Mouse (Mus musculus): ENCODE results near the gene Lce3e. TPM values are rescaled to one million over a fixed set of nuclear protein-coding genes. Genes with fewer than 3 reads are reported as not detected.

Gene Lce3e
- polyA plus RNA-seq (2016; fragmentation: Nextera tagmentation; extraction: Ambion mirVana), result not detected in 2 replicates

DNA sequence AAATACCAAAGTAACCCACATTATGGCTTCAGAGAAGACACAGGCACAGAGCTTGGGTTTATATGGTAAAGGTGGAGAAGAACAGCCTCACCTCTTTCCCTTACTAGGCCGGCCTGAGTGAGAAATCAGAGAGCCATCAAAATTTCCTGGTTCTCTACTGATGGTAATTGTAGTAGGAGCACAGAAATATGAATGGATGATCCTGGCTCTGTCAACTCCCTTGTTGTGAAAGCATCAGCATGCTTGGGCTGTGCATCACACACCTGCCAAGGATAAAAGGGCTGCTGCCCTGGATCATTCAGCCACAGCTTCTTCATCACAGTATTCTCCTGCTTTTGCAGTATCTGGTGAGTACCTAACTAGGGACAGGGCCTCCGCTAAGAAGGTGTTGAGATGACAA, at the start of gene Lce3e:
Lce3e (plus strand) TSS at position 301 of the 400 bp plus-strand sequence.
- Histone ChIP-seq H3K36me3 (replicated peaks) (no peaks in the 10 kb centered on the region), H3K9me3 (no peaks in the 10 kb centered on the region), H3K27me3 (no peaks in the 10 kb centered on the region), H3K9ac (no peak within 1 kb of the TSS), H3K4me1 (no peaks in the 10 kb centered on the region), H3K4me2 (no peak within 1 kb of the TSS), H3K27ac (no peak within 1 kb of the TSS), H3K4me3 (replicated peaks) (no peak within 1 kb of the TSS)
- ATAC-seq (ENCODE audit: low FRiP score), result no peak
- 95% methylated on average over 2 of the region's 2 CpGs for WGBS

DNA sequence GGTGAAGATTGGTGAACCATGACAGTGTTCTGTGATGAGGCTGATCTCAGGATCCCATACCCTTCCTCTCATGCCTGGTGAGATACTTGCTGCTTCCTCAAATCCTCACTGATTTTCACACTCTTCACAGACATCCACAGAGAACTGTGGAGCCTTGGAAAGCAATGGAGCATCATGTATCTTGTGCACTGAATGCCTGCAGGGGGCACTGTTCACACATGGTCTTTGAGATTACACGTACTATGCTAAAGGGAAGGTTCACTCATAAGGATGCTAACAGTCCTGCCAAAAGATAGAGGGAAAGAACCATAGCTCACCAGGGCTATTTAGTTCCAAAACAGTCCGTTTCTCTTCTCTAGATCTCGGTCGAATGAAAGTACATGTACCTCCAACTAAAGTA, 46.5 kb upstream of the Lce3e start:
- Histone ChIP-seq H3K4me3 (replicated peaks) (no peak overlapping the region), H3K4me2 (no peak overlapping the region), H3K27me3 (no peaks in the 10 kb centered on the region), H3K9ac (no peak overlapping the region), H3K9me3 (no peaks in the 10 kb centered on the region), H3K36me3 (replicated peaks) (no peaks in the 10 kb centered on the region), H3K27ac (no peak overlapping the region), H3K4me1 (peaks cover 4% of the 10 kb centered on the region)
- WGBS, result 66% methylated on average over 4 of the region's 4 CpGs
- no peak for ATAC-seq (ENCODE audit: low FRiP score)

DNA sequence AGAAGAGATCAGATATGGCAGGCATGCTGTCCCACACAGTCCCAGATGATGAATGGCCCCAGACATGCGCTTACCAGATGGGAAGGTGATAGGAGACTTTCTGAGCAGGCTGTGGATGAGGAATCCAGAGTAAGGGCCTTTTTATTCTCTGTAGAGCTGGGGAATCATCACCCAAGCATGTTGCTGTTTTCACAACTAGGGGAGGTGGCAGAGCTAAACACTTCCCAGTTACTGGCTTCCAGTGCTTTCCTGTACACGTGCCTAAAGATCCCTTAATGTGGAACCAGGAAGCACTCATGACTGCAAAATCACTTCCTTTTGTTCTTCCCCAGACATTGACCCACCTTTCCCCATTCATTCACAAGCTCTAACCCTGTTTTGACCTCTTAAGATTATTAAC, 40.7 kb upstream of the Lce3e start, which contains the start of gene Lce3a:
Lce3a (minus strand) TSS at position 101 of the 400 bp plus-strand sequence.
- WGBS, result 85% methylated on average over 2 of the region's 2 CpGs
- Histone ChIP-seq H3K4me1 (no peaks in the 10 kb centered on the region), H3K36me3 (replicated peaks) (no peaks in the 10 kb centered on the region), H3K9ac (no peak within 1 kb of the TSS), H3K27ac (no peak within 1 kb of the TSS), H3K4me2 (no peak within 1 kb of the TSS), H3K27me3 (no peaks in the 10 kb centered on the region), H3K9me3 (no peaks in the 10 kb centered on the region), H3K4me3 (replicated peaks) (no peak within 1 kb of the TSS)
- ATAC-seq (ENCODE audit: low FRiP score), result no peak

DNA sequence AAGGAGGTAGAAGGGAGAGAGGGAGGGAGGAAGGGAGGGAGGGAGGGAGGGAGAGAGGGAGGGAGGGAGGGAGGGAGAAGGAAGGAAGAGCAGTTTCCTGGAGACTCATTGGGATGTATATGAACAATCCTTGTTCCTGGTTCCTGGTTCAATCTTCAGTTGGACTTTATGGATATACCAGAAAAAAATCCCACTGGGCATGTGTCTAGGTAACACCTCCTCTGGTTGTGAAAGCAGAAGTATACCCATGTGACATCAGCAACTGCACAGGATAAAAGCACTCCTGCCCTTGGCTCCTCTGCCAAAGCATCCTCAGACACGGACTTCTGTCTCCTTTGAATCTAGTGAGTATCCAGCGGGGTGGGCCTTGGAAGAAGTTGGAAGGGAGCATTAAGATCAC, 34.2 kb upstream of the Lce3e start, which contains the start of gene Lce3b:
Lce3b (plus strand) TSS at position 301 of the 400 bp plus-strand sequence.
- Histone ChIP-seq H3K27me3 (no peaks in the 10 kb centered on the region), H3K27ac (no peak within 1 kb of the TSS), H3K36me3 (replicated peaks) (no peaks in the 10 kb centered on the region), H3K4me1 (no peaks in the 10 kb centered on the region), H3K9me3 (no peaks in the 10 kb centered on the region), H3K4me2 (no peak within 1 kb of the TSS), H3K4me3 (replicated peaks) (no peak within 1 kb of the TSS), H3K9ac (no peak within 1 kb of the TSS)
- ATAC-seq (ENCODE audit: low FRiP score), result no peak
- WGBS, result 53% methylated on average over 2 of the region's 2 CpGs

DNA sequence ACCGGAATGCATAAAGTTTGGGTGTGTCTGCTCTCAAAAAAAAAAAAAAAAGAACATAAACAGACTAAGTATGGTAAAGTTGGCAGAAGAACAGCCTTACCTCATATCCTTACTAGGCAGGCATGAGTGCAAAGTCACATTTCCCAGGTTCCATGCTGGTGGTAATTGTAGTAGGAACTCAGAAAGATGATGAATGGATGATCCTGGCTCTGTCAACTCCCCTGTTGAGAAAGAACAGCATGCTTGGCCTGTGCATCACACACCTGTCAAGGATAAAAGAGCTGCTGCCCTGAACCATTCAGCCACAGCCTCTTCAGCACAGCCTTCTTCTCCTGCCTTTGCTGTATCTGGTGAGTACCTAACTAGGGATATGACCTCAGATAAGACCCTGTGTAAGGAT, 22.7 kb upstream of the Lce3e start, which contains the start of gene Lce3c:
Lce3c (plus strand) TSS at position 301 of the 400 bp plus-strand sequence.
- Histone ChIP-seq H3K4me2 (no peak within 1 kb of the TSS), H3K9me3 (no peaks in the 10 kb centered on the region), H3K4me3 (replicated peaks) (no peak within 1 kb of the TSS), H3K27ac (no peak within 1 kb of the TSS), H3K4me1 (no peaks in the 10 kb centered on the region), H3K9ac (no peak within 1 kb of the TSS), H3K36me3 (replicated peaks) (no peaks in the 10 kb centered on the region), H3K27me3 (no peaks in the 10 kb centered on the region)
- WGBS, result 96% methylated on average over 1 of the region's 1 CpGs
- ATAC-seq (ENCODE audit: low FRiP score), result no peak

DNA sequence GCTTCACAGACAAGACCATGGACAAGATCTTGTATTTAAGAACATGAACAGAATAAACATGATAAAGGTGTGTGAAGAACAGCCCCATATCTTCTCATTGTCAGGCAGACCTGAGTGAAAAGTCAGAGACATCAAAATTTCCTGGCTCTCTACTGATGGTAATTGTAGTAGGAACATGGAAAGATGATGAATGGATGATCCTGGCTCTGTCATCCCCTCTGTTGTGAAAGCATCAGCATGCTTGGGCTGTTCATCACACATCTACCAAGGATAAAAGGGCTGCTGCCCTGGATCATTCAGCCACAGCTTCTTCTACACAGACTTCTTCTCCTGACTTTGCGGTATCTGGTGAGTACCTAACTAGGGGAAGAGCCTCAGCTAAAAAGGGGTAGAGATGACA, 9.8 kb upstream of the Lce3e start, which contains the start of gene Lce3d:
Lce3d (plus strand) TSS at position 301 of the 400 bp plus-strand sequence.
- Histone ChIP-seq H3K9ac (no peak within 1 kb of the TSS), H3K4me1 (no peaks in the 10 kb centered on the region), H3K36me3 (replicated peaks) (no peaks in the 10 kb centered on the region), H3K9me3 (no peaks in the 10 kb centered on the region), H3K4me3 (replicated peaks) (no peak within 1 kb of the TSS), H3K27me3 (no peaks in the 10 kb centered on the region), H3K27ac (no peak within 1 kb of the TSS), H3K4me2 (no peak within 1 kb of the TSS)
- 93% methylated on average over 1 of the region's 1 CpGs for whole genome bisulfite sequencing
- ATAC-seq (ENCODE audit: low FRiP score), result no peak

DNA sequence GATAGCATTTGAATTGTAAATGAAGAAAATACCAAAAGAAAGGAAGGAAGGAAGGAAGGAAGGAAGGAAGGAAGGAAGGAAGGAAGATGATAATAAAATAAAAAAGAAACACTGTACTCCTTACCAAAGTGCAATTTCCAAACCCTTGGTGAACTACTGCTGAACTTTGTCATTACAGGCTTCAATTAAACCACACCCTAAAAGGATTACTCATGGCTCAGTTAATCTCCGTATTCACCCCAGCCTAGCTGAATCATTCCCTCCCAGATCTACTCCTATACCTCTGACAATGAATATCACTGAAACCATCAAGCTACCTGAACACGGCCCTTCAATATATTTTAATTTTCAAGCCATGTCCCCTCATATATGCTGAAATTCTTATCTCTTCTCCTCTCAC, 11.6 kb downstream of the Lce3e start:
- no peak for ATAC-seq (ENCODE audit: low FRiP score)
- no peaks in the 10 kb centered on the region for H3K27me3 ChIP-seq
- no peak overlapping the region for H3K27ac ChIP-seq
- 70% methylated on average over 2 of the region's 2 CpGs for WGBS
- H3K9me3 ChIP-seq, result no peaks in the 10 kb centered on the region
- H3K9ac ChIP-seq, result no peak overlapping the region
- H3K36me3 ChIP-seq (replicated peaks), result no peaks in the 10 kb centered on the region
- no peak overlapping the region for H3K4me2 ChIP-seq
- no peaks in the 10 kb centered on the region for H3K4me1 ChIP-seq
- no peak overlapping the region for H3K4me3 ChIP-seq (replicated peaks)

DNA sequence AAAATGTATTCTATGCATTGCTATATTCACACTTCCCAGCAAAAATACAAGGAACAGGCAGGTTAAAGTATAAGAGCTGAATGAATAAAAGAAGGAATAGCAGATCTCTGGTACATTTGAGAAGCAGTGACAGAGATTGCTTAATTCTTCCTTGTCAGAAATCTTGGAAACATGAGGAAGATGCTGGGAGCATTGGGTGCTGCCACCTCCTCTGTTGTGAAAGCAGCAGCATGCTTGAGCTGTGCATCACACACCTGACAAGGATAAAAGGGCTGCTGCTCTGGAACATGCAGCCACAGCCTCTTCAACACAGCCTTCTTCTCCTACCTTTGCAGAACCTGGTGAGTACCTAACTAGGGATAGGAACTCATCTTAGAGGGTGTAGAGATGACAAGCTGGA, 25.1 kb downstream of the Lce3e start, which contains the start of gene Lce3f:
Lce3f (plus strand) TSS at position 301 of the 400 bp plus-strand sequence.
- Histone ChIP-seq H3K9ac (no peak within 1 kb of the TSS), H3K4me1 (no peaks in the 10 kb centered on the region), H3K27me3 (no peaks in the 10 kb centered on the region), H3K4me2 (no peak within 1 kb of the TSS), H3K4me3 (replicated peaks) (no peak within 1 kb of the TSS), H3K9me3 (no peaks in the 10 kb centered on the region), H3K27ac (no peak within 1 kb of the TSS), H3K36me3 (replicated peaks) (no peaks in the 10 kb centered on the region)
- no peak for ATAC-seq (ENCODE audit: low FRiP score)

DNA sequence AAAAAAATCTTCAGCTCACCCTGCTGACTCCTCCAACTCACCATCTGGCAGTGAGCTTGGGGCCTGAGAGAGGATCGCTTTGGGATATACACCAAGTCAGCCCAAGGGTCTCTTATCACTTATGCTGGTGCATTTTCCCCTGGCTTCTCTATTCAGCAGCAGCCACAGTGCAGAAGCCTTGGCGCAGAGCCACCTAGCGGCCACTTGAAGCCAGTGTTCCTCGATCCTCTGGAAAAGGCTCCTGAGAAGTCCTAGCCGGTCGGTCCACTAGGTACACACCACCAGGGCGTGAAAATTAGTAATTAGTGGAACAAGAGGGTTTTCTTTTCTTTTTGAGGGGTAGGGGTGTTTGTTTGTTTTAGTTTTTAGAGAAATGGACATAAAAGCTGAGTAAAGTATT, 31.8 kb downstream of the Lce3e start:
- Histone ChIP-seq H3K27me3 (no peaks in the 10 kb centered on the region), H3K27ac (no peak overlapping the region), H3K36me3 (replicated peaks) (no peaks in the 10 kb centered on the region), H3K4me2 (no peak overlapping the region), H3K4me1 (no peaks in the 10 kb centered on the region), H3K9me3 (no peaks in the 10 kb centered on the region), H3K9ac (no peak overlapping the region), H3K4me3 (replicated peaks) (no peak overlapping the region)
- WGBS, result 3% methylated on average over 7 of the region's 7 CpGs
- peak; percentile 89 for ATAC-seq (ENCODE audit: low FRiP score)

DNA sequence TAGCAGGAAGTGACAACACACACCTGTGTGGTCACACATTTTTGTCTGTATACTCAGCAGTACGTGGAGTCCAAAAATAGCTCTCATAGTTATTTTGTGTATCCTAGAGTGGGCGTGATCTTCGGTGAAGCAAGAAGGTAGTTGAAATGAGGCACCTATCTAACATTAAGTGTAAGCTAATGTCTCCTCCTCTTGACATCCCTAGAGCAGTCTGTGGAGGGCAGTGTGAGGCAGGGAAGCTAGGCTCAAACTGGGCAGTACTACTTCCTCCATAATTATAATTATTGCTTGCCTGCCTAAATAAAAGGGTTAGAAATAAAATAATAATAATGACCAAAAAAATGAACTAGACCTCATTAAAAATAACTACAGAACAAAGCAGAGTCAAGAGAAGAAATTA, 33.8 kb downstream of the Lce3e start:
- no peak overlapping the region for H3K9ac ChIP-seq
- no peaks in the 10 kb centered on the region for H3K4me1 ChIP-seq
- no peak overlapping the region for H3K27ac ChIP-seq
- H3K27me3 ChIP-seq, result no peaks in the 10 kb centered on the region
- H3K4me2 ChIP-seq, result no peak overlapping the region
- H3K9me3 ChIP-seq, result no peaks in the 10 kb centered on the region
- H3K36me3 ChIP-seq (replicated peaks), result no peaks in the 10 kb centered on the region
- no peak overlapping the region for H3K4me3 ChIP-seq (replicated peaks)
- 82% methylated on average over 3 of the region's 3 CpGs for WGBS
- no peak for ATAC-seq (ENCODE audit: low FRiP score)

DNA sequence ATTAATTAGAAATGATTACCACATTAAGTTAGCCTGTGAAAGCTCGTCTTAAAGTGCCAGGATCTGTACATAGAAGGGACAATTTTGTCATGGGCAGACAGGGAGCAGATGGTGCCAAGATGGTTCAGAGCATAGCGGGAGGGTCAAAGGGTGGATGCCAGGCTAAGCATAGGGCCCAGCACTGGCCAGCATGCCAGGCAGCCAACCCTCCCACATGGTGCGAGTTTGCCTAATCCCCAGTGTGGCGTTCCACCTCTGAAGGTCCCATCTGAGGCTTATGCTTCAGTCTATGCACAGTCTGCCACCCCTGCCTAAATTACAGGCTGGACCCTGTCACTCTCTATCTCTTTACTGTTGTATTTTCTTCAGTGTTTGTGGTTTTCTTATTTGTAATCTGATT, 36.0 kb downstream of the Lce3e start:
- H3K9ac ChIP-seq, result no peak overlapping the region
- H3K27me3 ChIP-seq, result no peaks in the 10 kb centered on the region
- ATAC-seq (ENCODE audit: low FRiP score), result no peak
- H3K4me1 ChIP-seq, result no peaks in the 10 kb centered on the region
- no peaks in the 10 kb centered on the region for H3K36me3 ChIP-seq (replicated peaks)
- 64% methylated on average over 4 of the region's 4 CpGs for WGBS
- no peak overlapping the region for H3K4me2 ChIP-seq
- H3K9me3 ChIP-seq, result no peaks in the 10 kb centered on the region
- H3K27ac ChIP-seq, result no peak overlapping the region
- no peak overlapping the region for H3K4me3 ChIP-seq (replicated peaks)

DNA sequence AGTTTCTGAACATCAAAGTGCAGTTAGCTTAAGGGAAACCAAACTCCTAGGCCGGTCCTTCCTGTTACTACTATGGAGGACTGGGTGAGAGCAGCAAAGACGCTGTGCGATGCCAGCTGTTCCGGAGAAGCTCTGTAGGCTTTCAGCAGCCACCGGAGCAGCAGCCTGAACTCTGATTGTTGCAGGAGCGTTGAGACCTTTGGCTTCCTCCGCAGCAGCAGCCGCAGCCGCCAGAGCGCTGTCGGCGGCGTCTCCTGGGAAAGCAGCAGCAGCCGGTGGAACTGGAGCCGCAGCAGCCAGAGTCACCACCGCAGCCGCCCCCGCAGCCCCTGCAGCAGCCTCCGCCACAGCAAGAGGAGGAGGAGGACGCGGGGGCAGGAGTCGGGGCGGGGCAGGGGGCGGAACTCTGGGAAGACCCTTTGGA, 47.5 kb downstream of the Lce3e start:
- Histone ChIP-seq H3K4me2 (peak overlapping the region; percentile 73), H3K4me1 (peaks cover 8% of the 10 kb centered on the region), H3K36me3 (replicated peaks) (no peaks in the 10 kb centered on the region), H3K4me3 (replicated peaks) (peak overlapping the region; percentile 46), H3K27ac (peak overlapping the region; percentile 58), H3K9me3 (no peaks in the 10 kb centered on the region), H3K9ac (peak overlapping the region; percentile 47), H3K27me3 (0 out of 2 replicates have a peak, but pooled peaks cover 4% of the 10 kb centered on the region)
- peak; percentile 89 for ATAC-seq (ENCODE audit: low FRiP score)
- WGBS, result 0% methylated on average over 24 of the region's 24 CpGs

DNA sequence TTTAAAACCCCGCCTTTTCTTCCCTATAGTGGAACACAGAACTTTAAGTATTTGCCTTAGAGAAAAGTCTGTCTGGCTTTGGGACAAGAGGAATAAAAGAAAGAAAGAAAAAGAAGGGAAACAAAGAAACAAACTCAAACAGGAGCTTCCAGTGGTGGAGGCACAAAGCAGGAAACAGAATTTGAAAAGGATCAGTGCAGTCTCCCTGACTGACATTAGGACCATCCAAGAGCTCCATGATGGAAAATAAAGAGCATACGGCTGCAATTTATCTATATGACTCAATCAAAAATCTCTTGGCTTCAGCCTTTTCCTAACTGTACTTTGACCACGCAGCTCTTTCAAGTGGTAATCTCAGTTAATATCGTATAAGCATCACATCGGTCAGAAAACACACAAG, 48.0 kb downstream of the Lce3e start:
- 22% methylated on average over 5 of the region's 5 CpGs for WGBS
- no peak overlapping the region for H3K27ac ChIP-seq

More for the DNA sequence above, 48.0 kb downstream of the Lce3e start:
- Histone ChIP-seq H3K4me1 (peaks cover 8% of the 10 kb centered on the region), H3K9ac (peak overlapping the region; percentile 47), H3K4me2 (peak overlapping the region; percentile 73), H3K36me3 (replicated peaks) (no peaks in the 10 kb centered on the region), H3K9me3 (no peaks in the 10 kb centered on the region), H3K4me3 (replicated peaks) (peak overlapping the region; percentile 46), H3K27me3 (0 out of 2 replicates have a peak, but pooled peaks cover 4% of the 10 kb centered on the region)
- no peak for ATAC-seq (ENCODE audit: low FRiP score)

Measured in forebrain, embryonic 12.5 days (tissue).